In the genomic region with DNA sequence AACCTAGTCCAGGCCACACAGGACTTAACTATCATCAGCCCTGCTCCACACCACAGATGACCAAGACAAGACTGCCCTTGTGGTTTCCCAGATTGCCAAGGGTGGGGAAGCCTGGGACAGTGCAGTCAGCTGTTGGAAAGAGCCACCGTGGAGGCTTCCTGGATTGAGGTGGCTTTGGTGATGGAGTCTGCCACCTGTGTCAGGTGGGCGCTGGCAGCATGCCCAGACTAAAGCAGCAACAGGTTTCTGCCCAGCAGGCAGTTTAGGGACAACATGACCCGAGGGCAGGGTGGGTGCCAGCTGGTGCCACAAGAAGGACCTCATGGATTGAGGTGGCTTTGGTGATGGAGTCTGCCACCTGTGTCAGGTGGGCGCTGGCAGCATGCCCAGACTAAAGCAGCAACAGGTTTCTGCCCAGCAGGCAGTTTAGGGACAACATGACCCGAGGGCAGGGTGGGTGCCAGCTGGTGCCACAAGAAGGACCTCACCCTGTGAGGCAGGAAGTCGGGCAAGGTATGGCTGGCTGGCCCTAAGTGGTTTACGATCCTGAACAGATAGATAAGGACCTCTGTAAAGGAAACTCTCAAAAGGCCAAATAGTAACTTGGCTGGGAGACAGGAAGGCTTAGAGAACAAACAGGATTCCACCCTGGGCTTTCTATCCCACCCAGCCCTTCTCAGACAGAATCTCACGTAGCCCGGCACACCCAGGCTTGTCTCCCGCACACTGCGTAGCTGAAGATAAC, we compare ENCODE assay signal across 10 mouse cellular contexts. TPM values are rescaled to one million over a fixed set of nuclear protein-coding genes. Genes with fewer than 3 reads are reported as not detected.
"Had no signal": no experiment of that assay in that cellular context is flagged by ENCODE, and none has a peak within 500 bp of the region (broad histone marks: within the 10 kb centered on the region; RNA-seq: fewer than 3 reads in every experiment).

No protein-coding gene starts in this region.

RNA-seq across cellular contexts. Expression of gene Upk3bl, which starts 12.3 kb away (rescaled TPM):
- total RNA-seq: layer of hippocampus, postnatal 36 days; left cerebral cortex, postnatal 25 days; megakaryocyte, adult 5-6 weeks had no signal
- polyA plus RNA-seq: inflammation-experienced regulatory T-cells, adult 6 months; liver, embryonic 16.5 days; midbrain, embryonic 15.5 days; neural tube, embryonic 13.5 days had no signal

RNA-seq across cellular contexts. Expression of gene Upk3b, which starts 28.3 kb away (rescaled TPM):
- total RNA-seq: layer of hippocampus, adult 18-20 months; layer of hippocampus, postnatal 36 days; left cerebral cortex, adult 8-10 months; left cerebral cortex, postnatal 25 days; megakaryocyte, adult 5-6 weeks had no signal
- polyA plus RNA-seq: midbrain, embryonic 11.5 days; midbrain, embryonic 15.5 days had no signal
